Mouse (Mus musculus) granulocyte monocyte progenitor cell, adult 5-6 weeks (primary cell): ENCODE measurements at regions not wholly inside any gene's neighbourhood (a gene's known extent, or its start where the extent isn't known, plus 50 kb on each side); places are given as distances from the start of the nearest gene placed in this dataset.

Experiments
- ATAC-seq: replicated peaks from 2 replicates; pipeline ENCODE4 v1.8.0; 2016; ENCODE audit warnings: mild to moderate bottlenecking, moderate TSS enrichment, inconsistent platforms; ENCODE audit not compliant: poor library complexity, severe bottlenecking

GRCm38 (mm10) chr10:39224449-39225094 is 61.0 kb upstream of the Ccn6 start:
- no peak for ATAC-seq

- no peak for ATAC-seq
Observed at GRCm38 (mm10) chr10:39221028-39221427, 57.4 kb upstream of the Ccn6 start.

- no peak for ATAC-seq
Observed at GRCm38 (mm10) chr10:39219366-39219765, 55.8 kb upstream of the Ccn6 start.

DNA sequence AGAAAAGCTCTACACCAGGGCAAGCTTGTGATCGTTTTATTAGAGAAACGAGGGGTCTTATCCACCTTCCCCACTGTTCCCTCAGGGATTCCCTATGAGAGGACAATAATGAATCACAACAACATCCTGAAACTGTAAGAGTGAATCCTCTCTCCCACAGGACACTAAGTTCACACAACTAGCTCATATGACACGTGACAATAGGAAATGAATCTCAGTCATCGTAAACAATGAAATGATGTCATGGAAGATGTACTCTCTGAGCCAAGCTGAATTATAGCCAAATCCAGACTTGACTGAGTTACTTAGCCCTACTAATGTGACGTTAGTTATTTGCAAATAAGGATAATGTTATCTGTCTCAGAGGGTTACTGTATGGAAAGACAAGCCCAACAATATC is 54.6 kb upstream of the Ccn6 start:
- no peak for ATAC-seq

DNA sequence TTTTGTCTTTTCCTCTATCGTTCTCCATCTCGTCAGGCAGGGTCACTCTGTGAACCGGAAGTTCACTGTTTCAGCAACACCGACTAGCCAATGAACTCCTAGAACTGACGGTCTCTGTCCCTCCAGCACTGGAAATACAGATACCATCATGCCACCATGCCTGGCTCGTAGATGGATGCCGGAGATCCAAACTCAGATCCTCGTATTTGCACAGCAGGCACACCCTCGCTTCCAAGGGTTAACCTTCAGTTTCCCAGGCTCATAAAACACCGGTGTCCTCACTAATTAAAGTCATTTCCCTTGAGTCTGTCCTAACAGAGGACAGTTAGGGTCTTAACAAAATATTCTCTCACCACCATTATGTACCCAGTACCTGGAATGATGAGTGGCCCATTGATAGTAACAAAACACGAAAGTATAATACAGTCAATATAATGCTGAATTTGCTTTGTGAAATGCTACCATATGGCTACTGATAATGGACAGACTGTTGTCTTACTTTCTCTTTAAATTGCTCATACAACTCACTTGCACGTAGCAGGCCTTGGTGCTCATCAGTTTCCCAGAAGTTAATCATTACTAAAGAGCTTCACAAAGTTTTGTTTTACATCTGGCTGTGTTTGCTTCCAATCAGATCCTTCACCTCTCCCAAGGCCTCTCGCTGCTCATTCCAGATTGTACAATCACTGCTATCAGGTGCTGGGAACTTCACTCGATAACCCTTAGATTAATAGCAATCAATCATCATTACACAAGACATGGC is 52.7 kb upstream of the Ccn6 start:
- no peak for ATAC-seq

- no peak for ATAC-seq
Observed at GRCm38 (mm10) chr10:39214563-39214962, 51.0 kb upstream of the Ccn6 start.
